Mouse (Mus musculus): ENCODE data around the gene Astn1. TPM values are rescaled to one million over a fixed set of nuclear protein-coding genes. Genes with fewer than 3 reads are reported as not detected.

The Astn1 gene
- polyA plus RNA-seq, 1 experiment from 2014 or later: 8.5 TPM

DNA sequence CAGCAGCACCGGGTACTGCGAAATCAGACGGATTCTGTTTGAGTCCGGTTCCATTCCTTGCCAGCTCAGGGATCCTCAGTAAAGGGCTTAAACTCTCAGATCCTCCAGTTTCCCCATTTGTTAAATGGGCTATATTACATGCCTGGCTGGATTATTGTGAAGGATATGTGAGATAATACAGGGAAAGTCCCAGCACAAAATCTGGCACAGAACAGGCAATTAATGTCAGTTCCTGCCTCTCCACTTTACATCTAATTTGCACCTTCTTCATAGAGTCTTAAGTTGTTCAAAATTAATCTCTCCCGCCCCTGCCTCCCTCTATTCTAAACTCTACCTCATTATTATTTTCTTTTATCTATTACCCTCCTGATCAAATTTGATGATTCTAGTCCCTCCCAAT, 211.1 kb downstream of the Astn1 start:
- Histone ChIP-seq H3K9me3 (replicated peaks; ENCODE audit: control insufficient read depth, low read length) (no peaks in the 10 kb centered on the region), H3K4me1 (ENCODE audit: control insufficient read depth, insufficient read depth, low read length) (no peaks in the 10 kb centered on the region), H3K36me3 (replicated peaks; ENCODE audit: control insufficient read depth, insufficient read depth, low read depth, low read length) (no peaks in the 10 kb centered on the region), H3K9ac (replicated peaks; ENCODE audit: low read length) (no peak overlapping the region), H3K27ac (replicated peaks; ENCODE audit: low read depth, low read length) (no peak overlapping the region), H3K4me2 (ENCODE audit: low read depth, low read length) (no peak overlapping the region), H3K4me3 (ENCODE audit: low read depth, low read length) (no peak overlapping the region), H3K27me3 (ENCODE audit: control insufficient read depth, insufficient read depth, low read length) (no peaks in the 10 kb centered on the region)
- WGBS: 95% methylated on average over 5 of the region's 5 CpGs
- ATAC-seq (replicated peaks; ENCODE audit: insufficient number of reproducible peaks, low FRiP score, low TSS enrichment, low read depth) (no peak), DNase-seq (ENCODE audit: low spot score) (no peak)

DNA sequence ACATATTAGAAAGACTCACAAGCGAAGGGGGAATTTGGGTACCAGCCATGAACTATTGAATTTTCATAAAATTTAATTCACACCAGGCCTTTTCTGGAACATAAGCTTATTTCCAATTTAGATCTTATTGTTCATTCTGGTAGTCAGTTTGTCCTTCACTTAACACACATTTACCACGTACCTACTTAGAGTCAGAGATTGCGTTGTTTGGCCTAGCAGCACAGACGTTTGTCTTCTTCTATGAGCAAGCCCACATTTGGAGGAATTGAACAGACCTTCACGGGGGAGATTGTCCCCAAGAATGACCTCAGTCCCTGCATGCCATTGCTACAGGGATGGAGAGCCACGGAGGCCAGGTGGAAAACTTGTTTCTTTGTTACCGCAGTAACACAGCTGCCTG, 211.5 kb downstream of the Astn1 start:
- Histone ChIP-seq H3K27ac (replicated peaks; ENCODE audit: low read depth, low read length) (no peak overlapping the region), H3K36me3 (replicated peaks; ENCODE audit: control insufficient read depth, insufficient read depth, low read depth, low read length) (no peaks in the 10 kb centered on the region), H3K27me3 (ENCODE audit: control insufficient read depth, insufficient read depth, low read length) (no peaks in the 10 kb centered on the region), H3K4me2 (ENCODE audit: low read depth, low read length) (no peak overlapping the region), H3K9me3 (replicated peaks; ENCODE audit: control insufficient read depth, low read length) (no peaks in the 10 kb centered on the region), H3K9ac (replicated peaks; ENCODE audit: low read length) (no peak overlapping the region), H3K4me1 (ENCODE audit: control insufficient read depth, insufficient read depth, low read length) (no peaks in the 10 kb centered on the region), H3K4me3 (ENCODE audit: low read depth, low read length) (no peak overlapping the region)
- WGBS: 87% methylated on average over 7 of the region's 7 CpGs
- no peak for DNase-seq (ENCODE audit: low spot score)
- ATAC-seq (replicated peaks; ENCODE audit: insufficient number of reproducible peaks, low FRiP score, low TSS enrichment, low read depth): no peak

DNA sequence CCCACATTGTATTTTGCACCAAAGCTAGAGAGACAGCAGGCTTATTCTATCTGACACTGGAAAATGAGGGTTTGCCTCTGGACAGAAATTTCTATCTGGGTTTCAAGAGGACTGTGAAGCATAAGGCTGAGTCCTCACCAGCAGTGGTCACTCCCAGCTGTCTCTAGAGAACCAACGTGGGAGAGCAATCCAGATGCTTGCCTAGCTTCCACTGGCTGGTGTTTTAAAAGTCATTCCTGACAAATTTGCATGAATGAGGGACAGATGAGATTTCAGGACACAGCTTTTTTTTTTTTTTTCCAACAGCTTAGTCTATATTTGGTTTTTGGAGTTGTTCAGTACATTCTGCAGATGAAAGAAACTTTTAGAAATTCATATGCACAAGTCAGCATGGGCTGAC, 213.9 kb downstream of the Astn1 start:
- Histone ChIP-seq H3K9ac (replicated peaks; ENCODE audit: low read length) (no peak overlapping the region), H3K9me3 (replicated peaks; ENCODE audit: control insufficient read depth, low read length) (no peaks in the 10 kb centered on the region), H3K27me3 (ENCODE audit: control insufficient read depth, insufficient read depth, low read length) (no peaks in the 10 kb centered on the region), H3K4me2 (ENCODE audit: low read depth, low read length) (no peak overlapping the region), H3K27ac (replicated peaks; ENCODE audit: low read depth, low read length) (no peak overlapping the region), H3K4me3 (ENCODE audit: low read depth, low read length) (no peak overlapping the region), H3K36me3 (replicated peaks; ENCODE audit: control insufficient read depth, insufficient read depth, low read depth, low read length) (no peaks in the 10 kb centered on the region), H3K4me1 (ENCODE audit: control insufficient read depth, insufficient read depth, low read length) (no peaks in the 10 kb centered on the region)
- ATAC-seq (replicated peaks; ENCODE audit: insufficient number of reproducible peaks, low FRiP score, low TSS enrichment, low read depth) (no peak), DNase-seq (ENCODE audit: low spot score) (no peak)
- 61% methylated on average over 1 of the region's 1 CpGs for WGBS

DNA sequence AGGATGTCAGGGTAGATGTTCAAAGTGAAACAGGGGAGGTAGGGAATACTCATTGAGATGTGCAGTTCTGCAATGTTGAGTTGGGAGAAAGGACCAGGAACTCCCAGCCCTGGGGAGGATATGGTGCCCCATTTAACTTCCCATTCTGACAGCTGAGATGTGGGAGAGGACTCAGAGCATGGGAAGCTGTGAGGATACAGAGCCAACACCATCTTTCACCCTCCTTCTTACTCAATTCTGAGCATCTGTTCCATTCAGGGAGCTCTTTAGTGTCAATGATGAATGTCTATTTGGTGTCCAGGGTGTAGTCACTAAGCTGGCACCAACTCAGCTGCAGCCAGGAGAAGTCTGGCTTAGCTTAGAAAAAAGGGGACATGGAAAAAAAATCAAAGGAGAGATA, 219.7 kb downstream of the Astn1 start:
- no peak for ATAC-seq (replicated peaks; ENCODE audit: insufficient number of reproducible peaks, low FRiP score, low TSS enrichment, low read depth)
- no peak overlapping the region for H3K27ac ChIP-seq (replicated peaks; ENCODE audit: low read depth, low read length)

DNA sequence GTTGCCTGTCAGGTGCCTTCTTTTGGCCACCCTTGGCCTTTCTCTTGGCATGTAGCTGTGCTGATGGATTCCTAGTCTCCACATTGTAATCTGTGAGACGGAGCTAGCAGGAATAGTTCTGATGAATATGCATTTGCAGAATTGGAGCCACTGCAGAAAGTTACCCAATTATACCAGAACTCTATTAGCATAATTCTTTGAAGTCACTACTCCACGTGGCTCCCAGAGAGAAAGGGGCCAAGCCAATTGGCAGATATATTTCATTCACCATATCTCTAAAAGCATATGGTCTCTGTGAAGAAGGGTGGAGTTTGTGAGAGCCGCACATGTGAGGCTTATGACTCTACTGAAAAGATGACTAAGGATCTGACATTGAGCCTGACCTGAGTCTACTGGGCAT, 226.8 kb downstream of the Astn1 start:
- Histone ChIP-seq H3K4me2 (ENCODE audit: low read depth, low read length) (no peak overlapping the region), H3K36me3 (replicated peaks; ENCODE audit: control insufficient read depth, insufficient read depth, low read depth, low read length) (no peaks in the 10 kb centered on the region), H3K4me1 (ENCODE audit: control insufficient read depth, insufficient read depth, low read length) (no peaks in the 10 kb centered on the region), H3K27me3 (ENCODE audit: control insufficient read depth, insufficient read depth, low read length) (no peaks in the 10 kb centered on the region), H3K9me3 (replicated peaks; ENCODE audit: control insufficient read depth, low read length) (no peaks in the 10 kb centered on the region), H3K4me3 (ENCODE audit: low read depth, low read length) (no peak overlapping the region), H3K27ac (replicated peaks; ENCODE audit: low read depth, low read length) (no peak overlapping the region), H3K9ac (replicated peaks; ENCODE audit: low read length) (no peak overlapping the region)
- 78% methylated on average over 3 of the region's 3 CpGs for WGBS
- DNase-seq (ENCODE audit: low spot score) (no peak), ATAC-seq (replicated peaks; ENCODE audit: insufficient number of reproducible peaks, low FRiP score, low TSS enrichment, low read depth) (no peak)

More for the DNA sequence above, 219.7 kb downstream of the Astn1 start:
- no peaks in the 10 kb centered on the region for H3K36me3 ChIP-seq (replicated peaks; ENCODE audit: control insufficient read depth, insufficient read depth, low read depth, low read length)
- no peaks in the 10 kb centered on the region for H3K27me3 ChIP-seq (ENCODE audit: control insufficient read depth, insufficient read depth, low read length)
- DNase-seq (ENCODE audit: low spot score): no peak
- no peak overlapping the region for H3K4me2 ChIP-seq (ENCODE audit: low read depth, low read length)
- no peaks in the 10 kb centered on the region for H3K4me1 ChIP-seq (ENCODE audit: control insufficient read depth, insufficient read depth, low read length)
- no peak overlapping the region for H3K9ac ChIP-seq (replicated peaks; ENCODE audit: low read length)
- H3K4me3 ChIP-seq (ENCODE audit: low read depth, low read length): no peak overlapping the region
- H3K9me3 ChIP-seq (replicated peaks; ENCODE audit: control insufficient read depth, low read length): no peaks in the 10 kb centered on the region

DNA sequence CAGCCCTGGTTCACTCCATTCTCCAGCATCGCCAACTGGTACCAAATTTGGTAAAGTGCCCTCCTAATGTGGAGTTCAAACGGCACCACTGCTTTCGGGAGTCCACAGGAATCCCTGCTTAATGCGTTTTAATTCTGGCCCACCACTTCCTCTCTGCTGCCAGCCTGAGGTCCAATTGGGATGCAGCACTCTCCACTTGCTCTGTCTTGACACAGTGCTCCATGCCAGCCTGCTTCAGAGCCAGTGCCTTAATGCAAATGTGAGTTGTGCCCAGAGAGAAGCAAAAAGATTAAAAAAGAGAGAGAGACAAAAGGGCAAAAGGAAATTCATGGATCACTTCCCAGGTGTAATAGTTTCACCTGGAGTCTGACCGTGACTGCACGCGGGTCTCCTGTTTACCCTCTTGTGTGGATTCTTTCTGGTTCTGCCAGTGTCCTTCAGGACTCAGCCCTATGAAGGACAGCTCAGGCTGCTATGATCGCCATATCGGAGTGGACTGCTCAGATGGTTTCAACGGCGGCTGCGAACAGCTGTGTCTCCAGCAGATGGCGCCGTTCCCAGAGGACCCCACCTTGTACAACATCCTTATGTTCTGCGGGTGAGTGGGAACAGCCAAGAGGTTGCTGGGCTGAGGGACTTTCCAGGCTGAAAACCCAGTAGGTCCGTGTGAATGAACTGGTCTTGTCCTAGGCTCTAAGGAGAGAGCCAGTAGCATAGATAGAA, 234.8 kb downstream of the Astn1 start:
- H3K4me2 ChIP-seq (ENCODE audit: low read depth, low read length): no peak overlapping the region
- 38% methylated on average over 16 of the region's 16 CpGs for WGBS
- H3K36me3 ChIP-seq (replicated peaks; ENCODE audit: control insufficient read depth, insufficient read depth, low read depth, low read length): no peaks in the 10 kb centered on the region
- no peaks in the 10 kb centered on the region for H3K27me3 ChIP-seq (ENCODE audit: control insufficient read depth, insufficient read depth, low read length)
- peak; percentile 68 for DNase-seq (ENCODE audit: low spot score)
- 0 out of 2 replicates have a peak, but pooled peaks have one; percentile 44 for ATAC-seq (replicated peaks; ENCODE audit: insufficient number of reproducible peaks, low FRiP score, low TSS enrichment, low read depth)
- no peaks in the 10 kb centered on the region for H3K4me1 ChIP-seq (ENCODE audit: control insufficient read depth, insufficient read depth, low read length)
- H3K9ac ChIP-seq (replicated peaks; ENCODE audit: low read length): no peak overlapping the region
- no peaks in the 10 kb centered on the region for H3K9me3 ChIP-seq (replicated peaks; ENCODE audit: control insufficient read depth, low read length)
- H3K4me3 ChIP-seq (ENCODE audit: low read depth, low read length): no peak overlapping the region
- H3K27ac ChIP-seq (replicated peaks; ENCODE audit: low read depth, low read length): no peak overlapping the region

DNA sequence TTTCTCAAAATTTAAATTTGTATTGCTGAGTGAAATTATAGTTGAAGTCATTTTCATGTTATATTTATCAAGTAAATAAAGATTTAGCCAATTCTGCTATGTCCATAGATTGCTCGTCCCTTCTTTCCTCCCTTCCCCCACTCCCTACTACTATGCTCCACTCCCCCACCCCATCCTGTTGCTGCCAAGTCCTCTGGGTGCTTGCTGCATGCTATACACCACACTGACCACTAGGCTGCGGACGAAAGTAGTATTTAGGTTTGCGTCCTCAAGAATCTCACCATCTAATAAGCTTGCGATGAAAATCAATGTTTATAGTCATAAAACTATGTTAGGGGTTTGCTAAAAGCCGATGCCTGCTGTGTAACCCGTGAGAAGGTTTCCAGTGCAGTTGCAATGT, 235.9 kb downstream of the Astn1 start:
- ATAC-seq (replicated peaks; ENCODE audit: insufficient number of reproducible peaks, low FRiP score, low TSS enrichment, low read depth) (no peak), DNase-seq (ENCODE audit: low spot score) (peak; percentile 4)
- Histone ChIP-seq H3K4me2 (ENCODE audit: low read depth, low read length) (no peak overlapping the region), H3K9ac (replicated peaks; ENCODE audit: low read length) (no peak overlapping the region), H3K4me3 (ENCODE audit: low read depth, low read length) (no peak overlapping the region), H3K4me1 (ENCODE audit: control insufficient read depth, insufficient read depth, low read length) (no peaks in the 10 kb centered on the region), H3K27me3 (ENCODE audit: control insufficient read depth, insufficient read depth, low read length) (no peaks in the 10 kb centered on the region), H3K27ac (replicated peaks; ENCODE audit: low read depth, low read length) (no peak overlapping the region), H3K9me3 (replicated peaks; ENCODE audit: control insufficient read depth, low read length) (no peaks in the 10 kb centered on the region), H3K36me3 (replicated peaks; ENCODE audit: control insufficient read depth, insufficient read depth, low read depth, low read length) (no peaks in the 10 kb centered on the region)
- 78% methylated on average over 7 of the region's 7 CpGs for WGBS

DNA sequence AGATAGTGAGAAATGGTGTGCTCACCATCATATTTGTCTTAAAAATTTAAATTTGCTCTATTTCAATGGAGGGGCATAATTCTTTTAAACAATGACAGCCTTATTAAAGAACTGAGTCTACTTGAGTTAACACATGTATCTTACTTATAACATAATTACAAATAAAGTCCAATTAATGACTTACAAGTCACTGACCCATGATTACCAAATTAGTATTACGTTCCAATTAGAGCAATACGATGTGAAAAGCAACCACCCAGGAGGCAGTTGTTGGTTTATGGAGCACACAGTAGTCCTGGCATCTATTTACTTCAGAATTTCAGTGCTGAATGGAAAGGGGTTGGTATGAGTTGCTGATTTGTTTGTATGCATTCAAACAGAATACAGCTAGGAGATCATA, 237.4 kb downstream of the Astn1 start:
- Histone ChIP-seq H3K27me3 (ENCODE audit: control insufficient read depth, insufficient read depth, low read length) (no peaks in the 10 kb centered on the region), H3K27ac (replicated peaks; ENCODE audit: low read depth, low read length) (no peak overlapping the region), H3K4me1 (ENCODE audit: control insufficient read depth, insufficient read depth, low read length) (no peaks in the 10 kb centered on the region), H3K4me2 (ENCODE audit: low read depth, low read length) (no peak overlapping the region), H3K4me3 (ENCODE audit: low read depth, low read length) (no peak overlapping the region), H3K9me3 (replicated peaks; ENCODE audit: control insufficient read depth, low read length) (no peaks in the 10 kb centered on the region), H3K9ac (replicated peaks; ENCODE audit: low read length) (no peak overlapping the region), H3K36me3 (replicated peaks; ENCODE audit: control insufficient read depth, insufficient read depth, low read depth, low read length) (no peaks in the 10 kb centered on the region)
- DNase-seq (ENCODE audit: low spot score) (no peak), ATAC-seq (replicated peaks; ENCODE audit: insufficient number of reproducible peaks, low FRiP score, low TSS enrichment, low read depth) (no peak)
- 79% methylated on average over 2 of the region's 2 CpGs for WGBS

Measured in embryonic facial prominence, embryonic 11.5 days (tissue).